Mouse (Mus musculus) cerebellum, postnatal 10 days (tissue): ENCODE data around the gene Ranbp3l.

ENCODE experiments used
- DNase-seq, 2 experiments: peaks; one replicate each; pipeline ENCODE4 v3.0.0; 2021; ENCODE audit warnings: mixed read lengths in 2 of 2

Gene Ranbp3l

GRCm38 (mm10) chr15:9070912-9071555, 103.3 kb downstream of the Ranbp3l start, which contains the start of gene Nadk2:
Nadk2 (plus strand) TSS chr15:9071260.
- DNase-seq, result peak; percentile 98 to 99

- peak; percentile 67 to 74 for DNase-seq
These were observed 104.1 kb downstream of the Ranbp3l start for GRCm38 (mm10) chr15:9071556-9072544.

- DNase-seq, result no peak
These were observed 104.9 kb downstream of the Ranbp3l start for GRCm38 (mm10) chr15:9072630-9073029.

- DNase-seq, result no peak
These were observed 105.4 kb downstream of the Ranbp3l start for GRCm38 (mm10) chr15:9073067-9073608.

- DNase-seq, result no peak
These were observed 105.9 kb downstream of the Ranbp3l start for GRCm38 (mm10) chr15:9073684-9074083.

- no peak for DNase-seq
These were observed 106.4 kb downstream of the Ranbp3l start for GRCm38 (mm10) chr15:9074139-9074538.

GRCm38 (mm10) chr15:9074671-9075070, 106.9 kb downstream of the Ranbp3l start:
- DNase-seq, result no peak

- no peak for DNase-seq
These were observed 108.0 kb downstream of the Ranbp3l start for GRCm38 (mm10) chr15:9075608-9076200.

GRCm38 (mm10) chr15:9078481-9079300, 110.9 kb downstream of the Ranbp3l start:
- DNase-seq, result no peak

- DNase-seq, result no peak
These were observed 111.9 kb downstream of the Ranbp3l start for GRCm38 (mm10) chr15:9079626-9080025.

- DNase-seq, result no peak
These were observed 112.5 kb downstream of the Ranbp3l start for GRCm38 (mm10) chr15:9080206-9080605.

- no peak for DNase-seq
These were observed 113.5 kb downstream of the Ranbp3l start for GRCm38 (mm10) chr15:9081294-9081693.

GRCm38 (mm10) chr15:9082753-9083152, 115.0 kb downstream of the Ranbp3l start:
- DNase-seq, result no peak

- no peak for DNase-seq
These were observed 119.1 kb downstream of the Ranbp3l start for GRCm38 (mm10) chr15:9086813-9087212.

- DNase-seq, result no peak
These were observed 119.7 kb downstream of the Ranbp3l start for GRCm38 (mm10) chr15:9087421-9087820.

GRCm38 (mm10) chr15:9087895-9088682, 120.3 kb downstream of the Ranbp3l start:
- no peak for DNase-seq

GRCm38 (mm10) chr15:9088683-9089072, 120.9 kb downstream of the Ranbp3l start:
- DNase-seq, result no peak

- no peak for DNase-seq
These were observed 121.5 kb downstream of the Ranbp3l start for GRCm38 (mm10) chr15:9089136-9089720.

- no peak for DNase-seq
These were observed 122.9 kb downstream of the Ranbp3l start for GRCm38 (mm10) chr15:9090662-9091061.

GRCm38 (mm10) chr15:9093598-9094365, 126.0 kb downstream of the Ranbp3l start:
- no peak for DNase-seq
